Mouse (Mus musculus) natural killer cell, adult 2 months (primary cell): ENCODE data around the gene D430019H16Rik.

Experiments used
- DNase-seq, 2 experiments: peaks; one replicate each; pipeline ENCODE4 v3.0.0; 2022; ENCODE audit warnings: low spot score in 2 of 2

The D430019H16Rik gene

DNA sequence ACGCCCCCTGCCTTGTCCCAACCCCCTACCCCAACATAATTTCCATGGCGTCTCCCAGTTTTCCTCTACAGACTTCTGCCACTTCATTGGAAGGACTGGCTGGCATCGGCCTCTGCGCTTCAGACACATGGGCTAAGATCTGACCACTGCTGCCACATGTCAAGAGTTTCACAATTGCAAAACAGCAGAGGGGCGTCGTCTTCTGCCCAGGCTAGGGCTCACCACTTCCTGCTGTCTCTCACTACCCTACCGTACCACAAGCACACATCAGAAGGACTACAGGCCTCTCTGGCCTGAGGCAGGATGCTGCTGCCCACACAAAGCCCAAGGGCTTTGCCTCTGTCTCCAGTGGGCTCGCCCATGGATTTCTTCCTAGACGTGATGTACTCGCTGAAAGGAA, 86.0 kb downstream of the D430019H16Rik start:
- peak; percentile 5 to 29 for DNase-seq

DNA sequence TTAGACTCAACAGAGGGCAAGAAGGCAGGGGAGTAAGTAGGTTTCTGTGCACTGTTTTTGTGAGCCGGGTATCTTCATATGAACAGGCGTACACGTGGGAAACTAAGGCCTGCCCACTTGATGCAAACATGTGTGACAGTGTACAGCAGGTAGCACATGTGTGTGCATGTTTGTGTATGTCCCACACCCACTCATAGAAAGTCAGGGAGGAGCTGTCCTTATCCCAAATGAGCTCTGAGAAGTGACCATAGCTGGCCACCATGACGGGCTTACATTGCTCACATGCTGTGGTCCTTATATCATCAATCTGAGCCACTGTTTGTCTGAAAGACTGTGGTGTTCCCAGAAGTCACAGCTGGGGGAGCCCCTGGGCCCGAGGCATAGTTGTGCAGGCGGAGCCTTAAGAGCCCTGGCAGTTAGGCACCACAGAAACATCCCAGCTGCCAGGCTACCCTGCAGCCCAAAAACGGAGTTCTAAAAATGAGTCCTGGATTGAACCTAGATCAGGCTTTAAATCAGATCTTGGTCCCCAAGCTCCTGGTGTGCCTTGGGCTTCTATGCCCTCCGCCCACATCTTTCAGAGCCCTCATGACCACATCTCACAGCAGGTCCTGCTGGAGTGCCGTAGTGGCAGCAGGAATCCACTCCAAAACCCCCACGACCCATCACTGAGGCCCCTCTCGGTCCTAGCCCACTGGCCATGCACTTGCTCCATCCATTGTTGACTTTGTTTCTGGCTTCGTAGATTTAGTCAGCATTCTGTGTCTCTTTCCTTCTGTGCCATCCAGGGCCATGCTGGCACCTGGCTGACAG, 88.1 kb downstream of the D430019H16Rik start:
- DNase-seq: no peak

DNA sequence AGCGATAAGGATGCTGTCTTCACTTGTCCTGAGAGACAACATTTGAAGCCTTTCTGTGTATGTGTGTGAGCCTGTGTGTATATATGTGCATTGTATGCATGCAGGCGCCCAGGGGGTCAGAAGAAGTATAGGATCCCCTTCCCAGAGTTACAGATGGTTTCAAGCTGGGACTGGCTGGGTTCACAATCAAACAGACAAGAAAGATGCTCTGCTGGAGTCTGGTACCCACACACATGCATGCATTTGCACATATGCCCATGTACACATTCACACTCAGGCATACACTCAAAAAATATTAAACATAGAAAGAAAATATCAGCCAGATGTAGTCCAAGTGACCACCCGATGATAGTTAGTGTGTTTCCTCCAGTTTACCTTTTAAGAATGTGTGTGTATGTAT, 88.9 kb downstream of the D430019H16Rik start:
- no peak for DNase-seq
